Mouse (Mus musculus): ENCODE measurements around the gene Rnd1.

- no peak for TF ChIP-seq CTCF (IDR thresholded peaks at IDR 0.05; ENCODE audit: insufficient read depth, low read depth, low read length)
- no peak for TF ChIP-seq POLR2A (IDR thresholded peaks at IDR 0.05; ENCODE audit: insufficient read depth, low read depth, low read length)
Measured at GRCm38 (mm10) chr15:98622721-98623120, 54.5 kb downstream of the Rnd1 start.

All from olfactory bulb, adult 2 months (tissue).